Mouse (Mus musculus) limb, embryonic 14.5 days (tissue): ENCODE results near the gene Hnrnpa3. TPM values are rescaled to one million over a fixed set of nuclear protein-coding genes. Genes with fewer than 3 reads are reported as not detected.

Experiments
- ATAC-seq: fragments of 200-750 bp; cut with Nextera tagmentation; 2 replicates; pipeline ENCODE4 v1.8.0; 2017; ENCODE audit warnings: low read depth, moderate number of reproducible peaks, moderate TSS enrichment; ENCODE audit not compliant: low FRiP score
- DNase-seq: peaks from one replicate; pipeline ENCODE4 v3.0.0-alpha.2; 2015; ENCODE audit warnings: low spot score
- H3K27ac ChIP-seq: fragments of 300-500 bp; sonication (generic); replicated peaks from 2 replicates; pipeline ENCODE4 v1.5.1; 2014; ENCODE audit warnings: low read depth, mild to moderate bottlenecking, low read length, moderate library complexity, mixed read lengths
- H3K27me3 ChIP-seq: fragments of 300-500 bp; sonication (generic); 2 replicates; pipeline ENCODE4 v1.6.1; 2014; ENCODE audit warnings: low read length, mixed read lengths; ENCODE audit not compliant: control insufficient read depth, insufficient read depth
- H3K36me3 ChIP-seq: fragments of 300-500 bp; sonication (generic); 2 replicates; pipeline ENCODE4 v1.6.1; 2014; ENCODE audit warnings: mild to moderate bottlenecking, low read length, moderate library complexity, mixed read lengths; ENCODE audit not compliant: control insufficient read depth, insufficient read depth
- H3K4me1 ChIP-seq: fragments of 300-500 bp; sonication (generic); 2 replicates; pipeline ENCODE4 v1.6.1; 2014; ENCODE audit warnings: antibody characterized with exemption, low read length, mixed read lengths; ENCODE audit not compliant: control insufficient read depth, insufficient read depth
- H3K4me2 ChIP-seq: fragments of 300-500 bp; sonication (generic); replicated peaks from 2 replicates; pipeline ENCODE4 v1.6.1; 2014; ENCODE audit warnings: low read depth, mild to moderate bottlenecking, low read length, moderate library complexity; ENCODE audit not compliant: severe bottlenecking
- H3K4me3 ChIP-seq: fragments of 300-500 bp; sonication (generic); replicated peaks from 2 replicates; pipeline ENCODE4 v1.5.1; 2014; ENCODE audit warnings: low read length
- H3K9ac ChIP-seq: fragments of 300-500 bp; sonication (generic); 2 replicates; pipeline ENCODE4 v1.6.1; 2014; ENCODE audit warnings: mild to moderate bottlenecking, low read depth, low read length, moderate library complexity; ENCODE audit not compliant: severe bottlenecking
- H3K9me3 ChIP-seq: fragments of 300-500 bp; sonication (generic); 2 replicates; pipeline ENCODE4 v1.6.1; 2016; ENCODE audit warnings: low read length; ENCODE audit not compliant: control insufficient read depth
- POLR2A ChIP-seq: fragments of 200-500 bp; IDR thresholded peaks from 2 replicates; pipeline ENCODE4 v1.8.0; 2012; ENCODE audit warnings: inconsistent platforms, mild to moderate bottlenecking, moderate library complexity, borderline replicate concordance; ENCODE audit not compliant: insufficient read depth, insufficient read length; ENCODE audit errors: extremely low read depth
- WGBS: fragments of 180-500 bp; shearing (Covaris S2); extraction: QIAGEN DNeasy Blood & Tissue Kit; methylation state at CpG from one replicate; pipeline ENCODE4 v1.1.7; 2014; 5-methylcytosine and 5-hydroxymethylcytosine counted together
- polyA plus RNA-seq, 2 experiments: library from polyadenylated mRNA; depleted of rRNA in 1 of 2; stranded (reverse) in 1 of 2; unstranded in 1 of 2; fragments of >200 nt; fragmentation: Nextera tagmentation in 1 of 2; extraction: Ambion mirVana in 1 of 2; gene quantifications; 2 replicates each; pipeline versions ENCODE4 v1.2.1 to v1.2.3; 2012 to 2014

The Hnrnpa3 gene
- polyA plus RNA-seq, 2 experiments, result 233 to 733 TPM

- H3K9me3 ChIP-seq, result no peaks in the 10 kb centered on the region
- H3K4me2 ChIP-seq, result peak overlapping the region; percentile 78
- peaks cover 26% of the 10 kb centered on the region for H3K4me1 ChIP-seq
- peak overlapping the region; percentile 93; the same call in 1 of the 2 replicates for H3K27ac ChIP-seq
- H3K36me3 ChIP-seq, result no peaks in the 10 kb centered on the region
- ATAC-seq, result no peak
- no peaks in the 10 kb centered on the region for H3K27me3 ChIP-seq
- peak overlapping the region; percentile 83 for H3K4me3 ChIP-seq
- TF ChIP-seq POLR2A, result no peak
- no peak for DNase-seq
- H3K9ac ChIP-seq, result peak overlapping the region; percentile 85; the same call in 1 of the 2 replicates
- 19% methylated on average over 5 of the region's 5 CpGs for WGBS
Measured at GRCm38 (mm10) chr2:75702588-75702976, 43.5 kb downstream of the Hnrnpa3 start.

GRCm38 (mm10) chr2:75703375-75704181 is 44.5 kb downstream of the Hnrnpa3 start:
- Histone ChIP-seq H3K27ac (peak overlapping the region; percentile 93), H3K4me3 (peak overlapping the region; percentile 83), H3K36me3 (no peaks in the 10 kb centered on the region), H3K4me1 (peaks cover 25% of the 10 kb centered on the region), H3K9ac (peak overlapping the region; percentile 85), H3K4me2 (peak overlapping the region; percentile 78), H3K9me3 (no peaks in the 10 kb centered on the region), H3K27me3 (no peaks in the 10 kb centered on the region)
- ATAC-seq, result peak; percentile 65
- peak; percentile 94 for DNase-seq
- under 1% methylated on average over 54 of the region's 62 CpGs for WGBS
- no peak for TF ChIP-seq POLR2A

- Histone ChIP-seq H3K9me3 (0 out of 2 replicates have a peak, but pooled peaks cover 2% of the 10 kb centered on the region), H3K27ac (peak within 1 kb of the TSS; percentile 93), H3K27me3 (no peaks in the 10 kb centered on the region), H3K4me2 (peak within 1 kb of the TSS; percentile 78), H3K4me1 (peaks cover 21% of the 10 kb centered on the region), H3K4me3 (peak within 1 kb of the TSS; percentile 83), H3K9ac (peak within 1 kb of the TSS; percentile 85), H3K36me3 (no peaks in the 10 kb centered on the region)
- peak; percentile 90 for DNase-seq
- 1% methylated on average over 50 of the region's 58 CpGs for WGBS
- peak; percentile 89 for ATAC-seq
- peak; percentile 67; the same call in 1 of the 2 replicates for TF ChIP-seq POLR2A
Measured at GRCm38 (mm10) chr2:75704234-75705161, 45.4 kb downstream of the Hnrnpa3 start, which contains the start of gene Nfe2l2. TSS of gene Nfe2l2 (minus strand) at chr2:75704641.

- Histone ChIP-seq H3K36me3 (no peaks in the 10 kb centered on the region), H3K27ac (peak overlapping the region; percentile 93), H3K9ac (peak overlapping the region; percentile 85), H3K4me3 (peak overlapping the region; percentile 83), H3K4me1 (peaks cover 21% of the 10 kb centered on the region), H3K4me2 (peak overlapping the region; percentile 78), H3K9me3 (0 out of 2 replicates have a peak, but pooled peaks cover 3% of the 10 kb centered on the region), H3K27me3 (no peaks in the 10 kb centered on the region)
- ATAC-seq (no peak), DNase-seq (no peak)
- WGBS, result 15% methylated on average over 19 of the region's 19 CpGs
- no peak for TF ChIP-seq POLR2A
Measured at GRCm38 (mm10) chr2:75705162-75705752, 46.2 kb downstream of the Hnrnpa3 start.
